Mouse (Mus musculus) urinary bladder, postnatal 25 days (tissue): ENCODE data around the gene Rnf126.

Experiments used
- DNase-seq: peaks from one replicate; pipeline ENCODE4 v3.0.0; 2022; ENCODE audit warnings: low spot score

Gene Rnf126

GRCm38 (mm10) chr10:79766508-79767325 is at the start of gene Rnf126:
Gene Rnf126, minus strand, starts transcription at chr10:79766952.
- peak; percentile 100 for DNase-seq

- no peak for DNase-seq
These were observed 49.1 kb upstream of the Rnf126 start for GRCm38 (mm10) chr10:79815671-79816494.

GRCm38 (mm10) chr10:79814271-79814842 is 47.6 kb upstream of the Rnf126 start:
- no peak for DNase-seq

- peak; percentile 87 for DNase-seq
These were observed 45.2 kb upstream of the Rnf126 start for GRCm38 (mm10) chr10:79811736-79812637.

GRCm38 (mm10) chr10:79808728-79809127 is 42.0 kb upstream of the Rnf126 start:
- no peak for DNase-seq

GRCm38 (mm10) chr10:79807826-79808225 is 41.1 kb upstream of the Rnf126 start:
- DNase-seq, result no peak

GRCm38 (mm10) chr10:79806972-79807371 is 40.2 kb upstream of the Rnf126 start:
- DNase-seq, result no peak

- DNase-seq, result no peak
These were observed 39.6 kb upstream of the Rnf126 start for GRCm38 (mm10) chr10:79806331-79806730.

- no peak for DNase-seq
These were observed 38.9 kb upstream of the Rnf126 start for GRCm38 (mm10) chr10:79805636-79806035.

GRCm38 (mm10) chr10:79803716-79804323 is 37.1 kb upstream of the Rnf126 start:
- DNase-seq, result no peak

- no peak for DNase-seq
These were observed 35.7 kb upstream of the Rnf126 start for GRCm38 (mm10) chr10:79802331-79802971.

- DNase-seq, result no peak
These were observed 35.1 kb upstream of the Rnf126 start for GRCm38 (mm10) chr10:79801837-79802236.

- DNase-seq, result no peak
These were observed 33.8 kb upstream of the Rnf126 start for GRCm38 (mm10) chr10:79800508-79800907.

- no peak for DNase-seq
These were observed 31.7 kb upstream of the Rnf126 start for GRCm38 (mm10) chr10:79798289-79798928.

GRCm38 (mm10) chr10:79797326-79797725 is 30.6 kb upstream of the Rnf126 start:
- no peak for DNase-seq

GRCm38 (mm10) chr10:79795905-79796304 is 29.2 kb upstream of the Rnf126 start:
- DNase-seq, result no peak

- DNase-seq, result peak; percentile 59
These were observed 27.8 kb upstream of the Rnf126 start for GRCm38 (mm10) chr10:79794491-79794931.

- no peak for DNase-seq
These were observed 27.2 kb upstream of the Rnf126 start for GRCm38 (mm10) chr10:79793738-79794490.

- peak; percentile 82 for DNase-seq
These were observed 26.4 kb upstream of the Rnf126 start, which contains the start of gene Palm for GRCm38 (mm10) chr10:79793051-79793737. Gene Palm, plus strand, starts transcription at chr10:79793572.
